Mouse (Mus musculus) forebrain, embryonic 16.5 days (tissue): ENCODE measurements around the gene Gas1. TPM values are rescaled to one million over a fixed set of nuclear protein-coding genes. Genes with fewer than 3 reads are reported as not detected.
A peak's percentile ranks its signal among the peaks of the same experiment; 100 is the strongest.

Source experiments
- ATAC-seq: fragments of 200-750 bp; cut with Nextera tagmentation; 2 replicates; pipeline ENCODE4 v1.8.0; 2017; ENCODE audit warnings: mild to moderate bottlenecking, moderate library complexity
- H3K27ac ChIP-seq: fragments of 300-500 bp; sonication (generic); 2 replicates; pipeline ENCODE4 v1.5.1; 2014; ENCODE audit warnings: low read length, control low read depth
- H3K27me3 ChIP-seq: fragments of 300-500 bp; sonication (generic); replicated peaks from 2 replicates; pipeline ENCODE4 v1.6.1; 2014; ENCODE audit warnings: low read length; ENCODE audit not compliant: control insufficient read depth, insufficient read depth
- H3K36me3 ChIP-seq: fragments of 300-500 bp; sonication (generic); 2 replicates; pipeline ENCODE4 v1.6.1; 2014; ENCODE audit not compliant: control insufficient read depth, insufficient read depth
- H3K4me1 ChIP-seq: fragments of 300-500 bp; sonication (generic); replicated peaks from 2 replicates; pipeline ENCODE4 v1.6.1; 2014; ENCODE audit warnings: low read length; ENCODE audit not compliant: control insufficient read depth, insufficient read depth
- H3K4me2 ChIP-seq: fragments of 300-500 bp; sonication (generic); 2 replicates; pipeline ENCODE4 v1.6.1; 2014; ENCODE audit warnings: mild to moderate bottlenecking, low read length, control low read depth
- H3K4me3 ChIP-seq: fragments of 300-500 bp; sonication (generic); replicated peaks from 2 replicates; pipeline ENCODE4 v1.5.1; 2014; ENCODE audit warnings: mild to moderate bottlenecking, low read length, control low read depth
- H3K9ac ChIP-seq: fragments of 300-500 bp; sonication (generic); replicated peaks from 2 replicates; pipeline ENCODE4 v1.6.1; 2014; ENCODE audit warnings: low read depth, low read length, control low read depth
- H3K9me3 ChIP-seq: fragments of 300-500 bp; sonication (generic); 2 replicates; pipeline ENCODE4 v1.6.1; 2016; ENCODE audit warnings: low read length; ENCODE audit not compliant: control insufficient read depth
- WGBS: fragments of 180-500 bp; shearing (Covaris S2); extraction: QIAGEN DNeasy Blood & Tissue Kit; methylation state at CpG from one replicate; pipeline ENCODE4 v1.1.7; 2014; 5-methylcytosine and 5-hydroxymethylcytosine counted together
- polyA plus RNA-seq: library from polyadenylated mRNA; unstranded; fragments of >200 nt; fragmentation: Nextera tagmentation; extraction: Ambion mirVana; gene quantifications from 2 replicates; pipeline ENCODE4 v1.2.1, GENCODE M21; 2015

Gene Gas1
- polyA plus RNA-seq = 18.8 and 26.2 TPM in 2 replicates

GRCm38 (mm10) chr13:60177106-60177796 is at the start of gene Gas1:
Gene Gas1, minus strand, starts transcription at chr13:60177365.
- no peaks in the 10 kb centered on the region for H3K9me3 ChIP-seq
- ATAC-seq = peak; percentile 86
- under 1% methylated on average over 58 of the region's 59 CpGs for WGBS
- peak within 1 kb of the TSS; percentile 78 for H3K4me3 ChIP-seq
- H3K27ac ChIP-seq = peak within 1 kb of the TSS; percentile 89
- H3K4me1 ChIP-seq = peaks cover 25% of the 10 kb centered on the region
- H3K4me2 ChIP-seq = peak within 1 kb of the TSS; percentile 81
- H3K27me3 ChIP-seq = no peaks in the 10 kb centered on the region
- H3K36me3 ChIP-seq = no peaks in the 10 kb centered on the region
- H3K9ac ChIP-seq = peak within 1 kb of the TSS; percentile 87

GRCm38 (mm10) chr13:60226251-60226836 is 49.2 kb upstream of the Gas1 start:
- H3K4me1 ChIP-seq = peaks cover 9% of the 10 kb centered on the region; the same call in 1 of the 2 replicates
- H3K9ac ChIP-seq = no peak overlapping the region
- no peaks in the 10 kb centered on the region for H3K36me3 ChIP-seq
- no peak overlapping the region for H3K4me2 ChIP-seq
- no peak overlapping the region for H3K4me3 ChIP-seq
- H3K27me3 ChIP-seq = no peaks in the 10 kb centered on the region
- no peak for ATAC-seq
- peak overlapping the region; percentile 19; the same call in 1 of the 2 replicates for H3K27ac ChIP-seq
- no peaks in the 10 kb centered on the region for H3K9me3 ChIP-seq
- 29% methylated on average over 9 of the region's 9 CpGs for WGBS

GRCm38 (mm10) chr13:60225736-60226135 is 48.6 kb upstream of the Gas1 start:
- peak overlapping the region; percentile 19; the same call in 1 of the 2 replicates for H3K27ac ChIP-seq
- WGBS = 87% methylated on average over 1 of the region's 1 CpGs
- H3K9ac ChIP-seq = no peak overlapping the region
- no peaks in the 10 kb centered on the region for H3K36me3 ChIP-seq
- H3K9me3 ChIP-seq = no peaks in the 10 kb centered on the region
- ATAC-seq = no peak
- no peaks in the 10 kb centered on the region for H3K27me3 ChIP-seq
- H3K4me2 ChIP-seq = no peak overlapping the region
- H3K4me3 ChIP-seq = no peak overlapping the region
- H3K4me1 ChIP-seq = peaks cover 9% of the 10 kb centered on the region; the same call in 1 of the 2 replicates

DNA sequence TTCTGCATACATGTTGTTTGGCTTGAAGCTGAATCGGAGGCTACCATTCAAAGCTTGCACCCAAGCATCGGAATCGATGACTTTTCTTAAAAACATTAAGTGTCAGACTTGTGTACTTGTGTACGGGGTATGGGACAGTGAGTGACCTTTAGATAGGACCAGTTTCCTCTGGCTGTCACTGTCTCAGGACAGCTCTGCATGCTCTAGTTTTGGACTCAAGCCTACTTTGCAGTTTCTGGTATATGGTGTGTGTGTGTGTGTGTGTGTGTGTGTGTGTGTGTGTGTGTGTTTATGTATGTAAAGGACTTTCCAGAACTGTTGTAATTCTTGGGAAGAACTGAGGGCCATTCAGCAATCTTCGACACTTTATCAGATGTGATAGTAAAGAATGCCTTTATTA is 48.1 kb upstream of the Gas1 start:
- no peaks in the 10 kb centered on the region for H3K27me3 ChIP-seq
- no peaks in the 10 kb centered on the region for H3K36me3 ChIP-seq
- WGBS = 95% methylated on average over 5 of the region's 5 CpGs
- H3K4me1 ChIP-seq = peaks cover 9% of the 10 kb centered on the region; the same call in 1 of the 2 replicates
- H3K9ac ChIP-seq = no peak overlapping the region
- no peak for ATAC-seq
- no peak overlapping the region for H3K4me3 ChIP-seq
- no peak overlapping the region for H3K27ac ChIP-seq
- H3K9me3 ChIP-seq = no peaks in the 10 kb centered on the region
- H3K4me2 ChIP-seq = no peak overlapping the region

- Histone ChIP-seq H3K4me2 (no peak overlapping the region), H3K9me3 (no peaks in the 10 kb centered on the region), H3K4me3 (no peak overlapping the region), H3K4me1 (peaks cover 9% of the 10 kb centered on the region; the same call in 1 of the 2 replicates), H3K9ac (no peak overlapping the region), H3K27me3 (no peaks in the 10 kb centered on the region), H3K36me3 (no peaks in the 10 kb centered on the region), H3K27ac (no peak overlapping the region)
- ATAC-seq = no peak
- WGBS = 76% methylated on average over 2 of the region's 2 CpGs
These were observed 46.6 kb upstream of the Gas1 start for GRCm38 (mm10) chr13:60223797-60224196.

GRCm38 (mm10) chr13:60222336-60222735 is 45.2 kb upstream of the Gas1 start:
- no peak for ATAC-seq
- WGBS = 81% methylated on average over 11 of the region's 11 CpGs
- Histone ChIP-seq H3K27me3 (no peaks in the 10 kb centered on the region), H3K4me2 (no peak overlapping the region), H3K4me3 (no peak overlapping the region), H3K4me1 (peaks cover 9% of the 10 kb centered on the region; the same call in 1 of the 2 replicates), H3K36me3 (no peaks in the 10 kb centered on the region), H3K27ac (no peak overlapping the region), H3K9me3 (no peaks in the 10 kb centered on the region), H3K9ac (no peak overlapping the region)

GRCm38 (mm10) chr13:60213896-60214295 is 36.7 kb upstream of the Gas1 start:
- Histone ChIP-seq H3K9me3 (no peaks in the 10 kb centered on the region), H3K36me3 (no peaks in the 10 kb centered on the region), H3K9ac (no peak overlapping the region), H3K4me1 (no peaks in the 10 kb centered on the region), H3K4me3 (no peak overlapping the region), H3K27ac (no peak overlapping the region), H3K27me3 (no peaks in the 10 kb centered on the region), H3K4me2 (no peak overlapping the region)
- 93% methylated on average over 7 of the region's 7 CpGs for WGBS
- no peak for ATAC-seq

DNA sequence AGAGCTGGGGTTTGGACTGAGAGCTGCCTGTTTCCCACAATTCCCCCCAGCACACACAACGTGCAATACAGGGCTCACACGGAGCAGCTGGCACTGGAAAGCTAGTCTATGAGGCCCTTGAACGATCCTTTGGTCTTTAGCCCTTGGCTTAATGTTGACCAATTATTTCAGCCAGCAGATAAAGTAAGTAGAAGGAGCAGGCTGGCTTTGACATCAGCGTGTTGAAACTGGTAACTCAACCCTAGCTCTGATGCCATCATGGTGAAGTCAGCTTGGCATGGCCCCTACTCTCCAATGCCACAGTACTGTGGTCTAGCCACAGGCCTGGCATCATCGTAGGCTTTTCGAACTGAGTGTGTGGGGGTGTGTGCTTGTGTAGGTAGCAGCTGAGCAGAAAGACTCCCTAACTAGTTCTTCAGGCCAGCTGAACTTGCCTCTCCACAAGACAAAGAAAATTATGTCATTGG is 30.0 kb upstream of the Gas1 start:
- no peak for ATAC-seq
- no peak overlapping the region for H3K4me2 ChIP-seq
- no peak overlapping the region for H3K27ac ChIP-seq
- no peak overlapping the region for H3K4me3 ChIP-seq
- H3K27me3 ChIP-seq = no peaks in the 10 kb centered on the region
- H3K9ac ChIP-seq = no peak overlapping the region
- no peaks in the 10 kb centered on the region for H3K36me3 ChIP-seq
- no peaks in the 10 kb centered on the region for H3K4me1 ChIP-seq
- H3K9me3 ChIP-seq = no peaks in the 10 kb centered on the region
- 82% methylated on average over 6 of the region's 6 CpGs for WGBS

DNA sequence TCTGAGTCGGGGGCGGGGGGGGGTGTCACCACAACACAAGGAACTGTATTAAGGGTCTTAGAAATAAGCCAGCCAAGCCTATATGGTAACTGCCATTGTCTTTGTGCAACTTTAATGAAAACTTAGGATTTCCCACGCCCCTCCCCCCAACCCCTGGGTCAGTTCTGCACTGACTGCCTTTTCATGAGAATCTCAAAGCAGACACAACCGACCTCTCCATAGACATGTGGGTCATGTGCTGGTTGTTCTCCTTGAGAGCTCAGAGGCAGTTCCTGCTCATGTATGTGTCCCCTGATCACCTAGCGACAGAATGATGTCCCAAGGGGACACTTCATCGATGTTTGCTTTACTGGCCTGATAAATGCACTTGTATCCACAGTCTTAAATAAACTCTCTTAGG is 27.6 kb upstream of the Gas1 start:
- no peaks in the 10 kb centered on the region for H3K4me1 ChIP-seq
- WGBS = 88% methylated on average over 6 of the region's 6 CpGs

More for the DNA sequence above, 27.6 kb upstream of the Gas1 start:
- no peak for ATAC-seq
- H3K27me3 ChIP-seq = no peaks in the 10 kb centered on the region
- no peak overlapping the region for H3K4me3 ChIP-seq
- H3K36me3 ChIP-seq = no peaks in the 10 kb centered on the region
- H3K27ac ChIP-seq = no peak overlapping the region
- no peak overlapping the region for H3K9ac ChIP-seq
- H3K9me3 ChIP-seq = no peaks in the 10 kb centered on the region
- H3K4me2 ChIP-seq = no peak overlapping the region
